Mouse (Mus musculus) kidney, embryonic 16.5 days (tissue): ENCODE data around the gene Tvp23b. TPM values are rescaled to one million over a fixed set of nuclear protein-coding genes. Genes with fewer than 3 reads are reported as not detected.

Source experiments
- ATAC-seq: fragments of 200-750 bp; cut with Nextera tagmentation; 2 replicates; pipeline ENCODE4 v1.8.0; 2017; ENCODE audit warnings: moderate TSS enrichment; ENCODE audit not compliant: low FRiP score, low TSS enrichment
- H3K27ac ChIP-seq: fragments of 300-500 bp; sonication (generic); 2 replicates; pipeline ENCODE4 v1.5.1; 2014; ENCODE audit warnings: low read length
- H3K27me3 ChIP-seq: fragments of 300-500 bp; sonication (generic); 2 replicates; pipeline ENCODE4 v1.6.1; 2014; ENCODE audit warnings: low read length, control low read depth, mixed read lengths; ENCODE audit not compliant: insufficient read depth
- H3K36me3 ChIP-seq: fragments of 300-500 bp; sonication (generic); 2 replicates; pipeline ENCODE4 v1.6.1; 2014; ENCODE audit warnings: low read length, control low read depth, mixed read lengths; ENCODE audit not compliant: insufficient read depth
- H3K4me1 ChIP-seq: fragments of 300-500 bp; sonication (generic); 2 replicates; pipeline ENCODE4 v1.6.1; 2014; ENCODE audit warnings: low read length, control low read depth, mixed read lengths; ENCODE audit not compliant: insufficient read depth
- H3K4me2 ChIP-seq: fragments of 300-500 bp; sonication (generic); replicated peaks from 2 replicates; pipeline ENCODE4 v1.6.1; 2014; ENCODE audit warnings: low read depth, low read length
- H3K4me3 ChIP-seq: fragments of 300-500 bp; sonication (generic); 2 replicates; pipeline ENCODE4 v1.5.1; 2014; ENCODE audit warnings: mild to moderate bottlenecking, low read length
- H3K9ac ChIP-seq: fragments of 300-500 bp; sonication (generic); replicated peaks from 2 replicates; pipeline ENCODE4 v1.6.1; 2014; ENCODE audit warnings: low read length
- H3K9me3 ChIP-seq: fragments of 300-500 bp; sonication (generic); 2 replicates; pipeline ENCODE4 v1.6.1; 2016; ENCODE audit warnings: low read length, control low read depth
- WGBS: fragments of 180-500 bp; shearing (Covaris S2); extraction: QIAGEN DNeasy Blood & Tissue Kit; methylation state at CpG from one replicate; pipeline ENCODE4 v1.1.7; 2014; 5-methylcytosine and 5-hydroxymethylcytosine counted together
- polyA plus RNA-seq: library from polyadenylated mRNA; unstranded; fragments of >200 nt; fragmentation: Nextera tagmentation; extraction: Ambion mirVana; gene quantifications from 2 replicates; pipeline ENCODE4 v1.2.1, GENCODE M21; 2015

Tvp23b gene
- polyA plus RNA-seq, 1 experiment from 2014 or later: 83.6 TPM

DNA sequence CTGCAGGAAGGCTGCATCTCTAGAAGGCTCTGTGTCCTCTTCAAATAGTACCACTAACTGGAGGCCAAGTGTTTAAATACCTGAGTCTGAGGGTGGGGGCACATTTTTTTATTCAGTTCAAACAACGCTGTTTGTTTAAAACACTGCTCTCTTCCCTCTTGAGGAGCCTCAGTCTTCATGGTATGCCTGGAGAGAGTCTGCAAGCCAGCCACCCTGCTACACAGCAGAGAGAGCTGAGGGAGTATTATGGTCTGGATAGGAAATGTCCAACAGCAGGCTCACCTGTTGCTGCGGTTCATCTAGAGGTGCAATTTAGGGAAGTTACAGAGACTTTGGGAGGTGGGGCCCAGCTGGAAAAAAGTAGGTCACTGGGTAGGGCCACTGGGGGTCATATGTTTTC is 36.2 kb downstream of the Tvp23b start:
- WGBS: 76% methylated on average over 2 of the region's 2 CpGs
- no peak for ATAC-seq
- Histone ChIP-seq H3K4me3 (no peak overlapping the region), H3K27ac (no peak overlapping the region), H3K36me3 (no peaks in the 10 kb centered on the region), H3K4me1 (peaks cover 8% of the 10 kb centered on the region), H3K27me3 (no peaks in the 10 kb centered on the region), H3K9me3 (no peaks in the 10 kb centered on the region), H3K9ac (no peak overlapping the region), H3K4me2 (no peak overlapping the region)

DNA sequence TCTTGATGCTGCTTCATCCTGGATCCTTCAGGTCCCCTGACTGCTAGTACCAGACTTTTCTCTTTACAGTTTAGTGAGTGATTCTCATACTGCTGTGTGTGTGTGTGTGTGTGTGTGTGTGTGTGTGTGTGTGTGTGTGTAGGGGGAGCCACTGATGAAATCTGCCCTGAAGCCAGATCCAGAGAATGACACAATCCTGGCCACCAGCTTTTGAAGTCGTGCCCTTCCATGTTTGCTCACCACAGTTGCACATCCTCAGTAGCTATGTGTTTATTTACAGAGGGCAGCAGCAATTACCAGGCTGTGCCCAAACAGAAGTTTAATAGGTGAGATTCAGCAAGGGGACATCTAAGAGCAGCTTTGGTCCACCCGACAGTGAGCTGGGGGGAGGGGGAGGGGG is 37.5 kb downstream of the Tvp23b start:
- H3K4me1 ChIP-seq: peaks cover 5% of the 10 kb centered on the region; the same call in 1 of the 2 replicates
- no peak for ATAC-seq
- WGBS: 19% methylated on average over 2 of the region's 2 CpGs

DNA sequence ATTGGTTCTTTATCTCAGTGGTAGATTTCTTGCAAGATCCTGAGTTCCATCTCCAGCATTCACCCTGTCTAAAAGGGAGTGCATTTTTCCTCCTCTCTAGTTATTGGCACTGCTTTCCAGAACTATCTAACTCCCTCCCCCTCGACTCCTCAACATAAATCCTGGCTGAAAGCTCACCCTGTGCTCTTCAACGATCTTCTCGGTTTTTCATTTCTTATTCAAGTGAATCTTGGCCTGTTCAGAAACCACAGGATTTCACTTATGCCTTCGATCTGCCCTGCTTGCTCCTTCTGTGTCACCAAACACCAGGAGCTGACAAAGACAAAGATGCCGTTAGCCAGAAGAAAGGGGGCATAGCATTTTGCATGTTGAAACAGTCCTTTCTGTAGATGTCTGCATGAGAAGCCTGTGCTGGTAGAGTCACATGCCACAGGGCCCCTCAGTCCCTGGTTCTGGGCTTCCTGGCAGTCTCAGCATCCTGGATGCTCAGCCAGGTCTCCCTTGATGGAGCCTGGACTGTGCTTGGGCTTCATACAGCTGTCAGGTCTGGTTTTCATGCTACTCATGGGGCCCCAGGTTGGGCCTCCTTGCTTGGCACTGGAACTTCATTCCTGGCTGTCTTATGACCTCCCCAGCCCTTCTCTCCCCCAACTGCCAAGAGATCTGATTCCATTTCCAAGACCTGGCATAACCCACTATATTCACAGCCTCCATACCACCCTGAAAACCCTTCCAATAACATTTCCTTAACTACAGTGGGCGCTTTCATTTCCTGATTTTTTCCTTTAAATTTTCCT is 40.9 kb downstream of the Tvp23b start:
- peak overlapping the region; percentile 50; the same call in 1 of the 2 replicates for H3K4me2 ChIP-seq
- ATAC-seq: no peak
- 46% methylated on average over 6 of the region's 6 CpGs for WGBS

More for the DNA sequence above, 37.5 kb downstream of the Tvp23b start:
- no peak overlapping the region for H3K4me3 ChIP-seq
- no peaks in the 10 kb centered on the region for H3K36me3 ChIP-seq
- H3K27ac ChIP-seq: no peak overlapping the region
- H3K9ac ChIP-seq: no peak overlapping the region
- no peaks in the 10 kb centered on the region for H3K27me3 ChIP-seq
- no peak overlapping the region for H3K4me2 ChIP-seq
- no peaks in the 10 kb centered on the region for H3K9me3 ChIP-seq

DNA sequence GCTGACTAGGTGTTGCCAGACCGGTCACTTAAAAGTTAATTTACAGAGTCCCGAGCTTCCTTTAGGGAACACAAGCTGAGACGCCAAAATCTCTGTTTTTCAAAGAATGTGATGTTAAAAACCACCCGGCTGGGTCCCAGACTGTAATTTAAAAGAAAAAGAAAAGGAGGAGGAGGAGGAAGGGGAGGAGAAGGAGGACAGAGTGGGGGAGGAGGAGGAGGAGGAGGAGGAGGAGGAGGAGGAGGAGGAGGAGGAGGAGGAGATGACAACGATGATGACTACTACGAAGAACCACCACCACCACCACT is 41.4 kb downstream of the Tvp23b start:
- 12% methylated on average over 6 of the region's 6 CpGs for WGBS
- peaks cover 8% of the 10 kb centered on the region; the same call in 1 of the 2 replicates for H3K4me1 ChIP-seq
- peak overlapping the region; percentile 66 for H3K27ac ChIP-seq
- peak; percentile 17; the same call in 1 of the 2 replicates for ATAC-seq
- H3K9ac ChIP-seq: no peak overlapping the region
- H3K4me3 ChIP-seq: peak overlapping the region; percentile 23
- no peaks in the 10 kb centered on the region for H3K9me3 ChIP-seq
- no peaks in the 10 kb centered on the region for H3K36me3 ChIP-seq
- peak overlapping the region; percentile 50 for H3K4me2 ChIP-seq
- no peaks in the 10 kb centered on the region for H3K27me3 ChIP-seq

More for the DNA sequence above, 40.9 kb downstream of the Tvp23b start:
- Histone ChIP-seq H3K27me3 (no peaks in the 10 kb centered on the region), H3K27ac (peak overlapping the region; percentile 66), H3K36me3 (no peaks in the 10 kb centered on the region), H3K9me3 (no peaks in the 10 kb centered on the region), H3K4me3 (no peak overlapping the region), H3K9ac (peak overlapping the region; percentile 49), H3K4me1 (peaks cover 8% of the 10 kb centered on the region; the same call in 1 of the 2 replicates)

DNA sequence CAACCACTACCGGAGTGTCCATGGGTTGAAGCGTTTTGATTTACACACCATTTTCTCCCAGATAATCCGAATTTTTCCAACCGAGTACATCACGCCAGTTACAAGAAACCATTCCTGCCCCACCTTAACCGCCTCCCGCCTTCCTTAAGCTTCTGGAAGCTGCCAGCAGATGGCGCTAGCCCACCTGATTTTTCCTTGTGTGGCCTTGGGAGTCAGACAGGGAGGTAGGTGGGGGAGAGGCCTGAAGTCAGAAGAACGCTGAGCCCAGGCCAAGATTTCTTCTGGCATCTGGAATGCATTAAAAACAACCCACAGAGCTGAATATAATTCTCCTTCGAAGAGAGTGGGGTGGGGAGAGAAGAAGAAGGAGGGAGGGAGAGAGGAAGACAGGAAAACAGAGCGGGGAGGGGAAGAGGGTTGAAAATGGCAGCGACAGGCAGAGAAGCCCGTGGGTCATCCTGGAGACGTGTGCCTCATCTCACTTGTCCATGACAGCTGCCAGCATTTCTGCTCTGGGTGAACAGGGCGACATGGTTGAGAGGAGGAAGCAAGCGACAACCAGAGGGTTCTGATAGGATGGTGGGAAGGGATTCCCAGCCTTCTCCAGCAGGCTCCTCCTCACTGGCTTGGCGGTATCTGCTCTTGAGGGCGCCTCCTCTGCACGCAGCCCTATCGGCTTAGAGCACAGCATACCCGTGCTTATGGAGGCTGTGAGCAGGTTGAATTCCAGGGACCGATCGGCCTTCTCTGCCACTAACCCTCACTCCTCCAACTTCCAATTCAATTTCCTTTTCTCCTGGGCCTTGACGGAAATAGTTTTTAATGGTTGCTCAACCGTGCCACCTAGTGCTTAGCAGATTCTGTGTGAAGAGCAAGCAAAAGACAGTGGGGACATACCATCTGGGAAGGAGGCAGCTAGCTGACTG is 42.1 kb downstream of the Tvp23b start:
- Histone ChIP-seq H3K4me1 (peaks cover 8% of the 10 kb centered on the region; the same call in 1 of the 2 replicates), H3K36me3 (no peaks in the 10 kb centered on the region), H3K4me2 (peak overlapping the region; percentile 50), H3K9me3 (no peaks in the 10 kb centered on the region), H3K27ac (peak overlapping the region; percentile 93), H3K27me3 (no peaks in the 10 kb centered on the region), H3K9ac (peak overlapping the region; percentile 56), H3K4me3 (peak overlapping the region; percentile 23)
- WGBS: 14% methylated on average over 25 of the region's 25 CpGs
- peak; percentile 94 for ATAC-seq

DNA sequence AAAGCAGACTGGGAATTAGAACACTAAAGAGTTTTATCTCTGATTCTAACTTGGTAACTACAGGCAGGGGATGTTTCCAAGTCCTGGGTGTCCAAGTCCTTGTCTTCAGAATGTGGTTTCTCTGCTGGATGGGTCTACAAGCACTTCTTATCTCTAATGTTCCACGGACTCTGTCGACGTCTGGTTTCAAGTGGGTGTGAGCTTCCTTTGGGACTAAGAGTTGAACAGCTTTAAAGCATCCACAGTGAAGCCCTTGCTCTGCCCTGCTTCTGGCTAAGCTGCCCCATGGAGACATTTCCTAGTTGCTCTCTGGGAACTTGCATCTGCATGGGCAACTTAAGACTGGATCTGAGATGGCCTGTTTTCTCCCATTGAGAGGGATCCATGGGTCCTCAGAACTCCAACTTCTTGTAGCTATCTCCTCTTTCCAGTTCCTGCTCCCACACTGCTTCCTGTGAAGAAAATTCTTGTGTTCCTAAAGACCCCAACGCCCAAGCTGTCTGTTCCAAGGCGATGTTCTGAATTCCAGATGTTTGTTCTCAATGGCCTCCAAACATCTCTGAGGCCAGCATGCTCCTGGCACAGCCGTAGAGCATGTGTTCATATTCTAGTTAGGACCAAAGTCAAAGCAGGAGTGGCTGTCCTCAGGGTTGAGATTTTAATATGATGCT is 45.0 kb downstream of the Tvp23b start:
- Histone ChIP-seq H3K36me3 (no peaks in the 10 kb centered on the region), H3K9ac (no peak overlapping the region), H3K4me3 (no peak overlapping the region), H3K9me3 (peaks cover 6% of the 10 kb centered on the region; the same call in 1 of the 2 replicates), H3K4me2 (no peak overlapping the region), H3K27me3 (no peaks in the 10 kb centered on the region), H3K27ac (no peak overlapping the region), H3K4me1 (peaks cover 8% of the 10 kb centered on the region; the same call in 1 of the 2 replicates)
- no peak for ATAC-seq
- 72% methylated on average over 6 of the region's 6 CpGs for WGBS

DNA sequence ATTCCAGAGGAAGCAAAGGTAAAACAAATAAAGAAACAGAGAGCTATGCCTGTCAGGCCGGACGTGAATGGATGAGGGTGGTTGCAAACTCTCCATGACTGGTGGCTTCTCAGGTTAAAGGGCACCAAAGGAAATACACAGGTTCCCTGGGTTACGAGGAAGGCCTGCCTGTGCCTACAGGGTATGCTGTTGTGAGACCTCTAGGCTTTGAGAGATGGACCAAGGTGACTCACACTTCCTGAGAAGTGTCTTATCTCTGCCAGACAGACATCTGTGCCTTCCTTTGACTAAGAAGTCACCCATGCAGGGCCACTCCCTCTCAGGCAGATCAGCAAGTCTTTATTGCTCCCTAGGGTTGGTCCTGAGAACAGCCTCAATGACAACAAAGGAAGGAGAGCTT is 50.5 kb downstream of the Tvp23b start:
- Histone ChIP-seq H3K9ac (no peak overlapping the region), H3K9me3 (peaks cover 6% of the 10 kb centered on the region; the same call in 1 of the 2 replicates), H3K36me3 (no peaks in the 10 kb centered on the region), H3K27ac (no peak overlapping the region), H3K4me2 (no peak overlapping the region), H3K4me3 (no peak overlapping the region), H3K4me1 (0 out of 2 replicates have a peak, but pooled peaks cover 3% of the 10 kb centered on the region), H3K27me3 (no peaks in the 10 kb centered on the region)
- WGBS: 26% methylated on average over 3 of the region's 3 CpGs
- peak; percentile 75 for ATAC-seq

DNA sequence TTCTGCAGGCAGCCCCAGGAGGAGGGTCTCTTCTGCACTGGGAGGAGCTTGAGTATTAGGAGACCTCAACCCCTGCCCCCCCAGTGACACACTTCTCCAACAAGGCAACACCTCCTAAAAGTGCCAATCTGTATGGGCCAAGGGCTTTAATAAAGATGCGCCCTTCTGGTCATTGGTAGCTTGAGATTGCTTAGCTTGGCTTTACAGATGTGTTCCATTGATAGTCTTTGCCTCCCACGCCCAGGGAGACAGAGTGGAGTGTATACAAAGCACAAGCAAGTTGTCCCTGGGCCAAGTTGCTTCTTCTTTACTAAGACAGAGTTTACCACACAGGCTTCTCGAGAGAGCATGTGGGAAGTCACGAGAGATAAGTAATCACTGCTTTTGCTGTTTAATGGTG is 51.3 kb downstream of the Tvp23b start:
- ATAC-seq: no peak
- 82% methylated on average over 4 of the region's 4 CpGs for WGBS

DNA sequence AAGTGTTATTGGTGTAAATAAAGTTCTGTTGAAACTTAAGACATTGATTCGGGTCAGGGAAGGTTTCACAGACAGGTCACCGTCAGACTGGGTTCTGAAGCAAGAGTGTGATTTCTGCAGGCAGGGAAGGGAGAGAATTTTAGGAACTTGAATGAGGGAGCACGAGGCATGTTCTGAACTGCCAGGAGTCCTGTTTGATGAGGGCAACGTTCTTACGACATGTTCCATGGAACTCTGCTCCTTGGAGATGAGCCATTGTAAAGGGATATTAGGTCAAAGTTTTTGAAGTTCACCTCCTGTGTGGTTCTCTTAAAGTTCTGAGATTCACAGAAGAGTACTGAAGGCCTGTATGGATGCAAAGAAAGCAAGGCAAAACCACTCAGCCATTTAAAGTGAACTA is 51.9 kb downstream of the Tvp23b start:
- no peak for ATAC-seq
- Histone ChIP-seq H3K4me1 (0 out of 2 replicates have a peak, but pooled peaks cover 3% of the 10 kb centered on the region), H3K9me3 (peaks cover 6% of the 10 kb centered on the region; the same call in 1 of the 2 replicates), H3K36me3 (no peaks in the 10 kb centered on the region), H3K4me2 (no peak overlapping the region), H3K27ac (no peak overlapping the region), H3K27me3 (no peaks in the 10 kb centered on the region), H3K4me3 (no peak overlapping the region), H3K9ac (no peak overlapping the region)
- 67% methylated on average over 5 of the region's 5 CpGs for WGBS

More for the DNA sequence above, 51.3 kb downstream of the Tvp23b start:
- Histone ChIP-seq H3K9ac (no peak overlapping the region), H3K27ac (no peak overlapping the region), H3K27me3 (no peaks in the 10 kb centered on the region), H3K4me1 (0 out of 2 replicates have a peak, but pooled peaks cover 3% of the 10 kb centered on the region), H3K36me3 (no peaks in the 10 kb centered on the region), H3K9me3 (peaks cover 6% of the 10 kb centered on the region; the same call in 1 of the 2 replicates), H3K4me2 (no peak overlapping the region), H3K4me3 (no peak overlapping the region)
